Mouse (Mus musculus): ENCODE results near the gene Zkscan16.
A peak's percentile ranks its signal among the peaks of the same experiment; 100 is the strongest.

Zkscan16 gene

GRCm38 (mm10) chr4:58998688-58999087 lies 55.3 kb downstream of the Zkscan16 start:
- no peak for DNase-seq (ENCODE audit: low read depth, low spot score)

DNA sequence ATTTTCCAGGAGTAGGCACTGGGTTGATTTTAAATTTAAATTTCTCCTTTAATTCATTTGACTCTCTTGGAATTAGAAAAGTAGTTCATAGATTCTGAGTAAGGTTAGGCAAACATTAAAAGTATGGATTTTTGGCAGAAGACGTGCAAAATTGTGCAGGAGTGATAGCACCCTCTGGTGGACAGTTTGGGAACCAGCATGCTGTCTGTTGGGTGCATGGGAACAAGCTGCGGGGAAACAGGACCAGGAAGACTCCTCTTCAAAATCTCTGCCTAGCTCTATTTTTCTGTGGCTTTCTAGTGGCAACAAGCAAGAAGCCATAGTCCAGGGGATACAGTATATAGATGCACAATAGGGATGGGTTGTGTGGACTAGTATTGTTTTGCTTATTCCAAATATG lies 56.3 kb downstream of the Zkscan16 start:
- peak; percentile 74 for DNase-seq (ENCODE audit: low read depth, low spot score)

GRCm38 (mm10) chr4:59000614-59001013 lies 57.2 kb downstream of the Zkscan16 start:
- DNase-seq (ENCODE audit: low read depth, low spot score): peak; percentile 88

DNA sequence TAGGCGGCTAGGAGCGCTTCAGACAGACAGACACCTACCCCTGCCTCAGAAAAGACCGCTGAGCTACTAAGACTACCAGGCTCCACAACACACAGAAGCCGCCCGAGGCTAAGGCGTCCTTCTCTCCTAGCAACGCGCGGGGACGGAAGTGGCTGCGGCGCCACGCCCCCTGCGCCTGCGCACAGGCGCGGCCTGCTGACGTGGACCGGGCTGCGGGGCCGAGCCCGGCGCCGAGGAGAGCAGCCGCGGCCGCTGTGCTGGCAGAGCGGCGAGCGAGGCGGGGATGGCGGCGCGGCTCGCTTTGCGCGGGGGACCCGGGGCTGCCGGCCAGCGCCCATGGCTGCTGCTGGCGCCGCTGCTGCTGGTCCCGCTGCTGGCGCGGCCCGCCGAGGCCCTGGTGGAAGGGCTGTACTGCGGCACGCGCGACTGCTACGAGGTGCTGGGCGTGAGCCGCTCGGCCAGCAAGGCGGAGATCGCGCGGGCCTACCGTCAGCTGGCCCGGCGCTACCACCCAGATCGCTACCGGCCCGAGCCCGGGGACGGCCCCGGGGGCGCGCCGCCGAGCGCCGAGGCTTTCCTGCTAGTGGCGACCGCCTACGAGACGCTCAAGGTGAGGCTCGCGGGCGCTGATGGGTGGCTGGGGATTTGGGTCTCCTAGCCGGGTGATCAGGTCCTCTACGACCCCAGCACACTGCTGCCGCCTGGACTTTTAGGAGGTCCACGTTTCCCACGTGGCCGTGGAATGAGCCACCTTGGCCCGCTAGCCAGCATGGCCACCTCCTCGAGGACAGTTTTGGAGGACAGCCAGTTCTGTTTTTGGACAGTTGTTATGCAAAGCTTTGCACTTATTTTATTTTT lies 59.7 kb downstream of the Zkscan16 start, which contains the start of gene Gm20503:
Gene Gm20503 (plus strand): TSS at position 263 of the 858 bp plus-strand sequence.
- DNase-seq (ENCODE audit: low read depth, low spot score): peak; percentile 96

GRCm38 (mm10) chr4:59003806-59004200 lies 60.4 kb downstream of the Zkscan16 start:
- DNase-seq (ENCODE audit: low read depth, low spot score): no peak

DNA sequence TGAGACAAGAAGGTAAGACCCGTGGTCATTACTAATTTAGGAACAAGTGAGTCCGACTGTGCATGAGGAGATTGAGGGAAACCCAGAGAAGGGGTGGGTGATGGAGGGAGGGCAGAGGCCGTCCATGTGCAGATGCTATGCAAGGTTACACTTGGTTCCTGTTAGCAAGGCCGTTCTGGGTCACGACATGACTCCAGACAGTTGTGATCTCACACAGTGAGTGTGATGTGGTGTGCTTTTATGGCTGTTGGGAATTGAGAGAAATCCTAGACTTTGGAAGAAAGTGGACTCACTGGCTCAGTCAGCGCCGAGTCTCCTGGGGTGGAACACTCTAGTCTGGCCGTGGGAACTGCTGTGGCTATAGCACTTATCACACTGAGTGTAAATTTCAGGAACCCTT lies 62.8 kb downstream of the Zkscan16 start:
- DNase-seq (ENCODE audit: low read depth, low spot score): no peak

DNA sequence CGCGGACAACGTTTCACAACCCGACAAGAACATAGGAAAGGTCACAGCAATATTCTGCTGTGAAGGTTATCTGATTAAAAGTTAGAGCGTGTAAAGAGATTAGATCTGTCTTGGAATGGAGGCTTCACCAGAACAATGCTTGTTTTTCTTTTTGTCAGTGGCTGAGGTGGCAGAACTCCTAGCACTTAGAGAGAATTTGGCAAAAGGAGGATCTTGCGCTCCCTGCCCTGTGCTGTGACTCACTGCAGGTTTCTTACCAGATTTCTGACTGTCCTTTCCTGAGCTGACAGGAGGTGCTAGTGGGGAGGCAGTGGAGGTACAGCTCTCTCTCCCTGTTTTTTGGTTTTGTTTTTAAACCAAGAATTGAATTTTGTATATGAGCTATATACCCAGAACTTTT lies 63.6 kb downstream of the Zkscan16 start:
- DNase-seq (ENCODE audit: low read depth, low spot score): no peak
